Mouse (Mus musculus) erythroblast, embryonic 14.5 days (primary cell): ENCODE data around the gene Arih2.

ENCODE experiments used
- GATA1 ChIP-seq: IDR thresholded peaks from 2 replicates; pipeline ENCODE4 v1.6.1; 2012; ENCODE audit warnings: low read length, inconsistent platforms, mixed read lengths
- TAL1 ChIP-seq: IDR thresholded peaks from 3 replicates; pipeline ENCODE4 v1.6.1; 2012; ENCODE audit warnings: low read length, inconsistent platforms, mixed read lengths

DNA sequence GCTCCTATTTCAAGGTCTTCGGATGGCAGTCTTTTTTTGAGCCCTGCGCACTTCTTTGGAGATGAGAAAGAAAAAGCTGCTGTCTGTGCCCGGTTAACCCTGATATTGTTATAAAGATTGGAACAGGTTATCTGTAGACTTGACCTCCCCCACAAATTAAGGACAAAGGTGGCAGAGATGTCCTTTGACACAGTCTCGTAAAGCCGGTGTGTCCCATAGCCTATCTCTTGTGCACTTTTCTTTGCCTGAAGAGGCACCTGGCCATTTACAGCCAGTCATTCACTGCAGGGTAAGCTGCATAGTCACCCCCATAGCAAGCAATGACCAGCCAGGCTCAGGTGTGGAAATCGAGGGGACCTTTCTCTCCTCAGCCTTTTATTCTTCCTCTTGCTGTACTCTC lies 13.5 kb upstream of the Arih2 start:
- TF ChIP-seq GATA1 (no peak), TAL1 (no peak)
